Mouse (Mus musculus): Measurements from ENCODE around the gene Ranbp6.

GRCm38 (mm10) chr19:29842973-29843372 is 30.2 kb upstream of the Ranbp6 start:
- TF ChIP-seq CTCF (IDR thresholded peaks at IDR 0.05) (no peak), EP300 (IDR thresholded peaks at IDR 0.05) (no peak)

Measured in lung, postnatal 0 days (tissue).